Mouse (Mus musculus) stomach, embryonic 14.5 days (tissue): Measurements from ENCODE around the gene Cpsf4l. TPM values are rescaled to one million over a fixed set of nuclear protein-coding genes. Genes with fewer than 3 reads are reported as not detected.

Source experiments
- ATAC-seq: fragments of 200-750 bp; cut with Nextera tagmentation; 2 replicates; pipeline ENCODE4 v1.8.0; 2017; ENCODE audit warnings: low read depth, moderate TSS enrichment; ENCODE audit not compliant: insufficient number of reproducible peaks, insufficient read depth, low FRiP score
- H3K27ac ChIP-seq: fragments of 300-500 bp; sonication (generic); 2 replicates; pipeline ENCODE4 v1.5.1; 2014; ENCODE audit warnings: mild to moderate bottlenecking, low read length, moderate library complexity, mixed read lengths
- H3K27me3 ChIP-seq: fragments of 300-500 bp; sonication (generic); 2 replicates; pipeline ENCODE4 v1.6.1; 2014; ENCODE audit warnings: low read length, control low read depth, mixed read lengths; ENCODE audit not compliant: control insufficient read depth, insufficient read depth
- H3K36me3 ChIP-seq: fragments of 300-500 bp; sonication (generic); 2 replicates; pipeline ENCODE4 v1.6.1; 2014; ENCODE audit warnings: mild to moderate bottlenecking, control low read depth, low read length, moderate library complexity, mixed read lengths; ENCODE audit not compliant: control insufficient read depth, insufficient read depth
- H3K4me1 ChIP-seq: fragments of 300-500 bp; sonication (generic); 2 replicates; pipeline ENCODE4 v1.6.1; 2014; ENCODE audit warnings: low read length, control low read depth, mixed read lengths; ENCODE audit not compliant: control insufficient read depth, insufficient read depth
- H3K4me2 ChIP-seq: fragments of 300-500 bp; sonication (generic); replicated peaks from 2 replicates; pipeline ENCODE4 v1.6.1; 2014; ENCODE audit warnings: low read depth, low read length, control low read depth
- H3K4me3 ChIP-seq: fragments of 300-500 bp; sonication (generic); 2 replicates; pipeline ENCODE4 v1.5.1; 2014; ENCODE audit warnings: low read depth, low read length, control low read depth
- H3K9ac ChIP-seq: fragments of 300-500 bp; sonication (generic); replicated peaks from 2 replicates; pipeline ENCODE4 v1.6.1; 2014; ENCODE audit warnings: low read depth, mild to moderate bottlenecking, control low read depth, low read length, moderate library complexity, mixed read lengths
- H3K9me3 ChIP-seq: fragments of 300-500 bp; sonication (generic); 2 replicates; pipeline ENCODE4 v1.6.1; 2016; ENCODE audit warnings: low read depth, low read length, control low read depth; ENCODE audit not compliant: control insufficient read depth
- WGBS: fragments of 180-500 bp; shearing (Covaris S2); extraction: QIAGEN DNeasy Blood & Tissue Kit; methylation state at CpG from one replicate; pipeline ENCODE4 v1.1.7; 2014; 5-methylcytosine and 5-hydroxymethylcytosine counted together
- polyA plus RNA-seq: library from polyadenylated mRNA; unstranded; fragments of >200 nt; fragmentation: Nextera tagmentation; extraction: Ambion mirVana; gene quantifications from 2 replicates; pipeline ENCODE4 v1.2.1, GENCODE M21; 2014

Cpsf4l gene
- polyA plus RNA-seq, 1 experiment from 2014 or later, result 0.52 TPM

- under 1% methylated on average over 67 of the region's 67 CpGs for WGBS
These were observed 41.0 kb upstream of the Cpsf4l start for GRCm38 (mm10) chr11:113750571-113751483.

GRCm38 (mm10) chr11:113749749-113750351 is 40.0 kb upstream of the Cpsf4l start:
- ATAC-seq, result peak; percentile 59; the same call in 1 of the 2 replicates
- H3K9ac ChIP-seq, result peak overlapping the region; percentile 94
- H3K9me3 ChIP-seq, result no peaks in the 10 kb centered on the region
- under 1% methylated on average over 9 of the region's 9 CpGs for WGBS
- H3K4me2 ChIP-seq, result peak overlapping the region; percentile 76
- H3K27me3 ChIP-seq, result no peaks in the 10 kb centered on the region
- H3K4me3 ChIP-seq, result peak overlapping the region; percentile 96
- peaks cover 6% of the 10 kb centered on the region; the same call in 1 of the 2 replicates for H3K36me3 ChIP-seq
- peak overlapping the region; percentile 90 for H3K27ac ChIP-seq
- H3K4me1 ChIP-seq, result peaks cover 34% of the 10 kb centered on the region

More at GRCm38 (mm10) chr11:113750571-113751483, 41.0 kb upstream of the Cpsf4l start:
- peak overlapping the region; percentile 90 for H3K27ac ChIP-seq
- ATAC-seq, result peak; percentile 34
- H3K27me3 ChIP-seq, result no peaks in the 10 kb centered on the region
- H3K4me2 ChIP-seq, result peak overlapping the region; percentile 76
- peak overlapping the region; percentile 94 for H3K9ac ChIP-seq
- peak overlapping the region; percentile 96 for H3K4me3 ChIP-seq
- no peaks in the 10 kb centered on the region for H3K9me3 ChIP-seq
- peaks cover 34% of the 10 kb centered on the region for H3K4me1 ChIP-seq
- H3K36me3 ChIP-seq, result peaks cover 6% of the 10 kb centered on the region; the same call in 1 of the 2 replicates

- H3K27ac ChIP-seq, result peak overlapping the region; percentile 90
- H3K9me3 ChIP-seq, result no peaks in the 10 kb centered on the region
- H3K4me2 ChIP-seq, result peak overlapping the region; percentile 76
- H3K4me3 ChIP-seq, result peak overlapping the region; percentile 96
- H3K27me3 ChIP-seq, result no peaks in the 10 kb centered on the region
- H3K36me3 ChIP-seq, result peaks cover 11% of the 10 kb centered on the region; the same call in 1 of the 2 replicates
- no peak for ATAC-seq
- H3K9ac ChIP-seq, result peak overlapping the region; percentile 94
- peaks cover 30% of the 10 kb centered on the region for H3K4me1 ChIP-seq
- 11% methylated on average over 21 of the region's 21 CpGs for WGBS
These were observed 39.1 kb upstream of the Cpsf4l start for GRCm38 (mm10) chr11:113748797-113749521.

GRCm38 (mm10) chr11:113747725-113748380 is 38.0 kb upstream of the Cpsf4l start:
- Histone ChIP-seq H3K27ac (peak overlapping the region; percentile 58; the same call in 1 of the 2 replicates), H3K4me1 (peaks cover 28% of the 10 kb centered on the region), H3K9ac (no peak overlapping the region), H3K9me3 (no peaks in the 10 kb centered on the region), H3K4me2 (peak overlapping the region; percentile 76), H3K36me3 (peaks cover 15% of the 10 kb centered on the region; the same call in 1 of the 2 replicates), H3K27me3 (no peaks in the 10 kb centered on the region), H3K4me3 (0 out of 2 replicates have a peak overlapping the region, but pooled peaks have one; percentile 96)
- 80% methylated on average over 11 of the region's 11 CpGs for WGBS
- no peak for ATAC-seq

- Histone ChIP-seq H3K4me3 (0 out of 2 replicates have a peak overlapping the region, but pooled peaks have one; percentile 11), H3K4me2 (peak overlapping the region; percentile 76), H3K4me1 (peaks cover 23% of the 10 kb centered on the region), H3K9ac (no peak overlapping the region), H3K27ac (peak overlapping the region; percentile 58; the same call in 1 of the 2 replicates), H3K27me3 (no peaks in the 10 kb centered on the region), H3K9me3 (no peaks in the 10 kb centered on the region), H3K36me3 (peaks cover 15% of the 10 kb centered on the region; the same call in 1 of the 2 replicates)
- 41% methylated on average over 16 of the region's 16 CpGs for WGBS
- no peak for ATAC-seq
These were observed 37.2 kb upstream of the Cpsf4l start for GRCm38 (mm10) chr11:113747056-113747455.

- Histone ChIP-seq H3K9ac (no peak overlapping the region), H3K9me3 (no peaks in the 10 kb centered on the region), H3K27ac (no peak overlapping the region), H3K36me3 (peaks cover 15% of the 10 kb centered on the region; the same call in 1 of the 2 replicates), H3K27me3 (no peaks in the 10 kb centered on the region), H3K4me2 (no peak overlapping the region), H3K4me3 (no peak overlapping the region), H3K4me1 (peaks cover 22% of the 10 kb centered on the region)
- no peak for ATAC-seq
- 63% methylated on average over 4 of the region's 4 CpGs for WGBS
These were observed 36.1 kb upstream of the Cpsf4l start for GRCm38 (mm10) chr11:113745961-113746360.

GRCm38 (mm10) chr11:113742998-113743397 is 33.2 kb upstream of the Cpsf4l start:
- Histone ChIP-seq H3K4me3 (no peak overlapping the region), H3K9me3 (no peaks in the 10 kb centered on the region), H3K27me3 (no peaks in the 10 kb centered on the region), H3K36me3 (peaks cover 9% of the 10 kb centered on the region; the same call in 1 of the 2 replicates), H3K4me2 (no peak overlapping the region), H3K4me1 (peaks cover 35% of the 10 kb centered on the region), H3K9ac (no peak overlapping the region), H3K27ac (no peak overlapping the region)
- ATAC-seq, result no peak
- WGBS, result 97% methylated on average over 1 of the region's 1 CpGs
